Mouse (Mus musculus): ENCODE data around the gene Ostf1.

Ostf1 gene

GRCm38 (mm10) chr19:18568828-18569430, 62.7 kb downstream of the Ostf1 start:
- no peak for DNase-seq (ENCODE audit: low read depth, low spot score)

GRCm38 (mm10) chr19:18567936-18568827, 63.4 kb downstream of the Ostf1 start:
- DNase-seq (ENCODE audit: low read depth, low spot score), result no peak

- DNase-seq (ENCODE audit: low read depth, low spot score), result no peak
Measured at GRCm38 (mm10) chr19:18567501-18567900, 64.1 kb downstream of the Ostf1 start.

GRCm38 (mm10) chr19:18557708-18558107, 73.9 kb downstream of the Ostf1 start:
- no peak for DNase-seq (ENCODE audit: low read depth, low spot score)

GRCm38 (mm10) chr19:18555645-18556044, 76.0 kb downstream of the Ostf1 start:
- no peak for DNase-seq (ENCODE audit: low read depth, low spot score)

GRCm38 (mm10) chr19:18548668-18549067, 83.0 kb downstream of the Ostf1 start:
- DNase-seq (ENCODE audit: low read depth, low spot score), result peak; percentile 46

All from ES-CJ7 (cell line).